Mouse (Mus musculus) cerebellum, adult 11-12 months (tissue): Measurements from ENCODE around the gene Llgl2.
"Not testable (repeated sequence)": the region's sequence is repeated elsewhere in the genome, so short reads cannot be mapped to it uniquely, and the experiment has no call there.

Experiments
- DNase-seq: peaks from one replicate; pipeline ENCODE4 v3.0.0; 2022

The Llgl2 gene

DNA sequence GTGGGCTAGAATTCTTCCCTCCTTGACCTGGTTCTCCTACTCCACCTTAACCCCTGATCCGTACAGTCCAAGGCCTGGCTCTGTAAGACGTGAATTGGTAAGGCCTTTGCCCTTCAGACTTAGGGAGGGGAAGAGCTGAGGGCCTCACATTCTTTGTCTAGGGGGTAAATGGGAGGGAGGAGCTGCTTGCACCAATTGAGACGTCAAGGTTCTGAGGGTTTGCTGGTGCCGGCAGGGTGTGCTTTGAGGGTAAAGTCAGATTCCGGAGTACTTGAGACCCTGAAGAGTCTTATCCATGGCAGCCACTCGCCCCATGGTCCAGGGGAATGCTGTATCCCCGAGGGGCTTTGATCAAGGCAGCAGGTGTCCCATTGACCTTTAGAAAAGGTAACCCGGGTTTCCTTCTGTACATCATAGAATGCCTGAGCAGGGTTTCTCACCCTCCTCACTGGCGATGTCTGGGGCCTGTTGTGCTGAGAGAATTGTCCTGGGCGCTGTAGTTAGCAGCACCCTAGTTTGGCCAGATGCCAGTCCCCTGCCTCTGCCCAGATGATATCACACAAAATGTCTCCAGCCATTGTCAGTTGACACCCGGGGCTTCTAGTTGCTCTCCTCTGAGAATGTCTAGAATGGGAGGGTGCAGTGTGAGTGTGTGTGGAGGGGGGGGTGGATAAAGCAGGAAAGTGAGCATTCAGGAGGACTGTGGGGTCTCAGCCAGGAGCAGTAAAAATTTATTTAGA is 13.0 kb downstream of the Llgl2 start:
- no peak for DNase-seq

DNA sequence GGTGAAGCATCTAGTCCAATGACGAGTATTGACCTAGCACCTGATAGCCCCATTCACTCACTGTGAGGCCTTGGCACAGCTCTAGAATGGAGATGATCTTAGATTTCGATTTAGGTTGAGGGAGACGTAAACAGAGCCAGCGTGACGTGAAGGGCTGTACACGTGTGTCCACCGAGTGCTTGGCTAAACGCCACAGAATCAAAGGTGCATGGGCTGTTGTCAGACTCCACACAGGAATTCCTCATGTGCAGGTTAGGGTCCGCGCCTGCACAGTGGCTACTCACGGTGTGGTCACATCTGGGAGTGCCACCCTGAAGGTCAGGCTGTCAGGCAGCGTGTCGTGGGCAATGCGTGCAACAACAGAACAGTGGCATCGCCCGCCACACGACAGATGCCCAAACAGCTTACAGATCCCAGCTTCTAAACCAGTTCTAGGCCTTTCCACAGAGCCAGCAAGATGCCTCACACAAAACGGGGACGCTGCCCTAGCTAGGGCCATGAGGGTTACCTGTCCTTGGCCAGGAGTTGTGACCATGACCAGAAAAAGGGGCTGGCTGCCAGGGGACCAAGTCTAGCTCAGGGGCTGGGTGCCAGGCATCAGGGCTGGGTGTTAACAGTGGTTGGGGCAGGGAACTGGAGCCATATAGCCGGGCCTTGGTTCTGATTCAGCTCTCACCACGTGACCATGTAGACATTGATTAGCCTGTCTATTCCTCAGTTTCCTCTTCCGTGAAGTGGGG is 13.9 kb downstream of the Llgl2 start:
- no peak for DNase-seq

DNA sequence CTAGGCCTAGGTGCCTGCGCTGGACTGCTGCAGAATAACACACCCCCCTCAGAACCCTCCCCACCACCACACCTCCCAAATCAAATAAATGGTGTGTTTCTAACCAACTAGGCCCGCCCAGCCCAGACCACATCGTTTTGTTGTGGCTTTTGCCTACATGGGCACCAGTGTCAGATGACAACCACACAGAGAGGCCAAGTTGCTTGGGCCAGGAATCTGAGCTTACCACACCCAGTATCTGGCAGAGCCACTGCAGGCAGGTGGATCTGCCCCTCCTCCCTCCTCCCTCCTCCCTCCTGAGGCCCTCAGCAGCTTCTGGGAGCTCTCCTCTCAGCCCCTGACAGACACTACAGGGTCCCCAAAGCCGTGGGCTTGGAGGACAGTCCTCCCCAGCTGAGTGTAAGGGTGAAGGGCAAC is 15.1 kb downstream of the Llgl2 start:
- DNase-seq = no peak

DNA sequence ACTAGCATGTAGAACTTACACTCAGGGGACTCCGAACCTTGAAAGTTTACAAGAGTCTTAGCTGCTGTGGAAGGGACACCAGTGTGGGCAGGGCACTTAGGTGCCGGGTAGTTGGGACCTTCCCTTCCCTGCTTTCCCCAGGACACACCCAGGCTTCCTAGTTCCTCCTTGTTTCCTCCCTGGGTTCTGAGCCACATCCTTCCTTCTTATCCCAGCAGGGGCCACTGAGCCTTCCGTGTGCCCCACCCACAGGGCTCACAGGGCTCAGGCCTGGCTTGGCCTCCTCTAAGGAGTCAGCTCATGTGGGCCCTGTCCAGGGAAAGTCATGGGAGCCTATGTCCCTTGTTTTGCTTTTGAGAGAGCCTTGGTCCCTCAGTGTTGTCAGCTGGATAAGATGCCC is 15.9 kb downstream of the Llgl2 start:
- no peak for DNase-seq

DNA sequence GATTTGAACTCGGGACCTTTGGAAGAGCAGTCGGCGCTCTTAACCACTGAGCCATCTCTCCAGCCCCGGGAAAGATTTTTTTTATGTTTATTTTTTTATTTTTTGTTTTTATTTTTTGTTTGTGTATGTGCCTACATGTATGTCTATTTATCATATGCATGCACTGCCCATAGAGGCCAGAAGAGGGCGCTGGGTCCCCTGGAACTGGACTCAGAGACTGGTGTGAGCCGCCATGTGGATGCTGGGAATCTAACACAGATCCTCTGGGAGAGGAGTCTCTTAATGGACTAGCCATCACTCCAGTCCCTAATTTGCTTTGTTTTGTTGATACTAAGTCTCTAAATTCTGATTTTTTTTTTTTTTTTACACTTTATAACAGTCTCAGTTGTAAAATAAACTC is 17.2 kb downstream of the Llgl2 start:
- no peak for DNase-seq

DNA sequence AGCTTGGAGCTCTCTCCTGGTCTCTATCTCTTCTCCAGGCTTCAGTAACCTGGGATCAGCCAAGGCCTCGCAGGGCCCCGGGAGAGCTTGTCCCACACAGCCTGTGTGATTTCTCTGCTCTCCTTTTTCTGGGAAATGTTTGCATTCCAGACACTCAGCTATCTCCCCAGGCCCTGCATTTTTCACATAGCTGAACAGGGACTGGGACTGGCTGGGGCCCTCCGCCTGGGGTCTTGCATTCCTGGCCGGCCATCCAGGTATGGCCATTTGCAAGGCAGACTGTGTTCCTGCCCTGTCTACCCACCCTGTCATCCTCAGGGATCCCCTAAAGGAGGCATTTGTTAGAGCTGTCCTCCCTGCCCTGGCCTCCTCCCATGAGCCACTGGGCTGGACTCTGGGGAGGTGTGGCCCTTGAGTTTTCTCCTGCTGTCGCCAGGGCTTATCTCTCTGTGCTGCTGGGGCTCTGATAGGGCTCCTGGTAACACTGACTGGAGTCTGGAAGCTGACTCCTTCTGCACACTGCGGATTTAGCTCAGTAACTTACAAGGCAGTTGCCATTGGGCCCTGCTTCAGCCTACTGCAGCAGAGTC is 18.2 kb downstream of the Llgl2 start:
- no peak for DNase-seq

DNA sequence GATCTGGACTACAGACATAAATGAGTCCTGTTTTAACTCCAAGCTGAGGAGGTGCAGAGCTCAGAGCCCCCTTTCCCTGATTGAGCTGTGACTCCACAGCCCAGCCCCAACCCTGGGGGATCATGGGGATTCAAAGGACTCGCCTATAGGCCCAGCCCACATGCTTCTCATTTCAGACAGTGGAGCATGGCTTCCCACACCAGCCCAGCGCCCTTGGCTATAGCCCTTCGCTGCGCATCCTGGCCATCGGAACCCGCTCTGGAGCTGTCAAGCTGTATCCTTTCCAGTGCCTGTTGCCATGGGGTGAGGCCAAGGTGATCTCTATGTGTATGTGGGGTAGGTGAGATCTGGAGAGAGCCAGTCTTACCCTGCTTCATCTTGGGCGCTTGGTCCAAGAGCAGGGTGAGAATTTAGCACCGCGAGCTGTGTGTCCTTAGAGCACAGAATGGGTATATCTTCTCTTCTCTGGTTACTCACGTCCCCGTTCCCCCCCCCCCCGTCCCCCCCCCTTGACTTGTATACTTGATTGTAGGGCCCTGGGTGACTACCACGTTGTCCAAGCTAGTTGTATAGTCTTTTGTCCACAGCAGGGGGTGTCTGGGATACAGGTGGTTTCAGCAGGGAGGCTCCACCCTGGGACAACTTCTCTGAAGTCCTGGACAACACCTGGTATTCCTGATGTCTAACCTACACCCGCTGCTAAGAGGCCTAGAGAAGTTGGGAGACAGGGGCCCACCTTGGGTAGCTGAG is 19.5 kb downstream of the Llgl2 start:
- DNase-seq = no peak

DNA sequence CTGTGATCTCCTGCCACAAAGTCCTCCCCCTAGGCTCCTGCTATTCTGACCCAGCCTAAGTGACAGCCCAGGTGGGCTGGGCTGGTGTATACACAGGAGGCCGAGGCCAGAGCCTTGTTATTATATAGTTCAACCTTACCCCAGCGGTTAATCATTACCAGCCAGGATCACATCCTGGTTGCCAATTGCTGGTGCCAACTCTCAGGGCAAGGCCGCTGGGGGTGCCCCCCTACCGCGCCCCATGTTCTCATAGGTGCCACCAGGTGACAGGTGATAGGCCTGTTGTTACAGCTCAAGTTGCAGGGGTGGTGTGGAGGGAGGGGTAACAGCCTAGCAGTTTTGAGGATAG is 20.0 kb downstream of the Llgl2 start:
- DNase-seq = no peak

DNA sequence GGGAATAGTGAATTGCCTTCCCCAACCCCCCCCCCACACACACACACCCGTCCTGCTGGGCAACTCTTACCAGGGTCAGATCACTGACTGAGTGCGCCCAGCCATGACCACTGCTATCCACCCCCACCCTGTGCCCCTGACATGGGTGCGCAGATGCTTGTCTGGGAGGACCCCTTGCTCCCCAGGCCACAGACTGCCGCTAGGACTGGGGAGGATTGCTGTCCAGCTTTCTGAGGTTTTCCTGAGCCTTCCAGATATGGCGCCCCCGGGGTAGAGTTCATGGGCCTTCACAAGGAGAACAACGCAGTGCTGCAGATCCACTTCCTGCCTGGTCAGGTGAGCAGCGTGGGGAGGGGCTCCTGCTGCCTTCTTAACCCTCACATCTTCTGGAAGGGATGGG is 20.4 kb downstream of the Llgl2 start:
- no peak for DNase-seq

DNA sequence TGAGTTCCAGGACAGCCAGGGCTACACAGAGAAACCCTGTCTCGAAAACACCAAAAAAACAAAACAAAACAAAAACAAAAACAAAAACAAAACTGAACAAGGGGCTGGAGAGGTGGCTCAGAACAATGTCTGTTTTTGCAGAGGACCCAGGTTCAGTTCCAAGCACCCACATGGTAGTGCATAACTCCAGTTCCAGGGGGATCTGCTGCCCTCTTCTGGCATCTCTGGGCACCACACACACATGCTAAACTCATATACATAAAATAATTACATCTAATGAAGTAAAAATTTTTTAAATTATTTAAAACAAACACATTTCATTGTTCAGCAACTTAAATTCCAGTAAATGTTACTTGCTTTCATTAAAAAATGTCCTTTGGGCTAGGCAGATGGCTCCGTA is 22.0 kb downstream of the Llgl2 start:
- DNase-seq = no peak

DNA sequence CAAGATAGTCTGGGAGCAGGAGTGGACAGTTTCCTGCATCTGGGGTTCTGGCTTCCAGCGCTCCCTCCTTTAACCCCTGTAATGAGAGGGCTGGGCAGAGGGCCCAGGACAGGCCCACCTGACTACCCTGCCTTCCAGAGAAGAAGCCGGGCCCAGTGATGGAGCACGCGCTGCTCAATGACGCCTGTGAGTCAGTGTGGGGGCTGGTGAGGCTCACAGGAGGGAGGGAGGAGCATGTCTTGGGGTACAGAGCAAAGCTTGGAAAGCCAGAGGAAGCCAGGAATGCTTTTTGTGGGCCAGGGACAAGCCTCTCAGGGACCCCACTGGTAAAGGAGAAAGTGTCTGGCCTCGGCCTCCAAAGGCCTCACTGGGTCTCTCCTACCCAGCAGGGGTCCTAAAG is 30.8 kb downstream of the Llgl2 start:
- DNase-seq = no peak

DNA sequence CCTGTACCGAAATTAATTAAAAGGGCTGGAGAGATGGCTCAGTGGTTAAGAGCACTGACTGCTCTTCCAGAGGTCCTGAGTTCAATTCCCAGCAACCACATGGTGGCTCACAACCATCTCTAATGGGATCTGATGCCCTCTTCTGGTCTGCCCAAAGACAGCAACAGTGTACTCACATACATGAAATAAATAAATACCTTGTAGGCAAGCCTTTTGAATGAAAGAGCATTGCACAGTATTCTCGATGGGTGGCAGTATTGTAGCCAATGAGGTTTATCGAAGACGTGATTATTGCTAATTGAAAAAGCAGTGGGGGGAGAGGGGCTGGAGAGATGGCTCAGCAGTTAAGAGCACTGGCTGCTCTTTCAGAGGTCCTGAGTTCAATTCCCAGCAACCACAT is 33.3 kb downstream of the Llgl2 start:
- not testable (repeated sequence) for DNase-seq

DNA sequence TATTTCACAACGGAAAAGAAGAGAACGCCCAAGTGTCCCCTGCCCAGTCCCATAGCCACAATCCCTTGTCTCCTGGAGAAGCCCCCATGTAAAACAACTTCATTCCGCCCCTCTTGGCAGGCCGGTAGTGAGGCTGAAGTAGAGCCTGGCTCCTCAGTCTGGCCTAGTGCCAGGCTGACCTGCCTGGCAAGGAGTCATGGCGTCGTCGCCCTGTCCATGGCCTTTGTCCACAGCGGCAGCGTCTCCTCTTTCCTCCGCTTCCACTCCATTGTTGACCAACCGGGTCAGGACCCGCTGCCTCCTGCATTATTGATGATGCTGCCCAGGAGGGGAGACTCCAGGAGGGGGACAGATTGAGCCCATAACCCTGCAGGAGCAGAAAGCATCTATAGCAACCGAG is 34.1 kb downstream of the Llgl2 start:
- DNase-seq = no peak

DNA sequence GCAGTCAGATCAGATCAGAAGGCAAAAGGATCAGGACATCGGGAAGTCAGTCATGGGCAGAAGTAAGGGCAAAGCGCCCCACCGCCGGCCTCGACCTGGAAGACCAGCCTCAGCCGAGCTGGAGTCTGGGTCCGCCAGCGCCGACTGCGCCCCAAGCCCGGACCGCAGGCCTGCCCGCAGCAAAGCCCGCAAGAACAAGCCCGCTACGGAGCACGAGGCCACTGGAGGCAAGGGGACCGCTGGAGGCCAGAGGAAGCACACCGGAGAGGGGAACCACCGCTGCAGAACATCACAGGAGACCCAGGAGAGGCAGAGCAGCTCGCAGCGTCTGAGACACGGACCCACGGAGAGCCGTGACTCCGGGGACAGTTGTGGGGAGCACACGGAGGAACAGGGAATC is 34.5 kb downstream of the Llgl2 start, which contains the start of gene Myo15b:
TSS of gene Myo15b (plus strand) at position 53 of the 400 bp plus-strand sequence.
- DNase-seq = no peak

DNA sequence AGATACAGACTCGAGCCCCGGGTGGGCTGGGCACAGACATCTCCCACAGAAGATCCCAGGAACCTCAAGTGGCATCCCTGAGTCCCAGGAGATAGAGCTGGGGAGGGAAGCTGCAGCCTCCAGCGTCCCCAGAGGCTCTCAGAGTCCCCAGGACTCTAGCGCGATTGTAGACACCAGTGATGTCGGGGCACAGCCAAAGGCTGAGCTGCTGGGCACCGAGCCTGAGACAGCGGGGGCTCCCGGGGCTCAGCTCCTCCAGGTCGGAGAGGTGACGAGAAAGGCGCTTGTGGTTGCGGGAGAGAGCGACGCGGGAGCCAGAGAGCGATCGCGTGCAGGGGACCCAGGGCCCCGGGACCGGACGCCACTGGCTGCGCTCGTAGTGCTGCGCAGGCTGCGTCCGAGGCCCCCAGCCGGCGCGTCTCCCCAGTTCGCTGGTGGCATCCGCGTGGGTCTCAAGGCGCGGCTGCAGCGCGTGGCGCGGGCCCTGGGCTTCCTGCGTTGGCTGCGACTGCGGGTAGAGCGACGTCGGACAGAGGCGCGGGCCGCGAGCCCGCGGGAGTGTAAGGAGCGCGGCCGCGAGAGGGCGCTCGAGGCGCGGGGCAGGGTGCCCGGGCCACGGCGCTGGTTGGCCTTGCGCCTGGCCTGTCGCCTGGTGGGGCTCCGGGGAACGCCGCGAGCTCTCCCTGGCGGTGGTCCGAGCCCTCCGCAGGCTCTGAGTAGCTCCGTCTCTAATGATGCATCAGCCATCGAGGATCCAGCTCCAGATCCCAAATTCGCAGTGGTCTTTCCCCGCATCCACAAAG is 35.5 kb downstream of the Llgl2 start:
- peak; percentile 53 for DNase-seq

DNA sequence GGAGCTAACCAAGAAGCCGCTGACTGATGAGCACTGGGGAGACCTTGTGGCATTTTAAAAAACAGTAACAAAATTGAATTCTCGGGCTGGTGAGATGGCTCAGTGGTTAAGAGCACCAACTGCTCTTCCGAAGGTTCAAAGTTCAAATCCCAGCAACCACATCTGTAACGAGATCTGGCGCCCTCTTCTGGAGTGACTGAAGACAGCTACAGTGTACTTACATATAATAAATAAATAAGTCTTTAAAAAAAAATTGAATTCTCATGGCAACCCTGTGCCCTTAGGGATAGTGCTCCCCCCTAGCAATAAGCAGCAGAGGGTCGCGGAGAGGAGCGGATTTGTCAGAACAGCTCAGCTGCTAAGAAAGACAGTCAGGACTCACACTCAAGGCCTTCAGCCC is 40.0 kb downstream of the Llgl2 start:
- DNase-seq = no peak

DNA sequence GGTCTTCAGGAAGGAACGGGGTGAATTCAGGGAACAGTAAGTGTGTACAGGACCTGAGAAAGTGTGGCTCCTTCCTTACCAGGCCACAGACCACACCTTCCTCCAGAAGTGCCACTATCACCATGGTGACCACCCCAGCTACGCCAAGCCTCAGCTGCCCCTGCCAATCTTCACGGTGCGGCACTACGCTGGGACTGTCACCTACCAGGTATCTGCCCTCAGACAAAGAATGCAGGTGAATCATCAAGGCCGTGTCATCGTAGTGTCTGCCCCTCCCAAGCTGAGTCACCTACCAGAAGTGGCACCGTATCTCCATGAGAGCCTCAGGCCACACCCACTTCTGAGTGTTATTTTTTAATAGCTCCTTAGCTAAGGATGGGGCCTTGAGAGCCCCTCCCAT is 45.5 kb downstream of the Llgl2 start:
- DNase-seq = no peak

DNA sequence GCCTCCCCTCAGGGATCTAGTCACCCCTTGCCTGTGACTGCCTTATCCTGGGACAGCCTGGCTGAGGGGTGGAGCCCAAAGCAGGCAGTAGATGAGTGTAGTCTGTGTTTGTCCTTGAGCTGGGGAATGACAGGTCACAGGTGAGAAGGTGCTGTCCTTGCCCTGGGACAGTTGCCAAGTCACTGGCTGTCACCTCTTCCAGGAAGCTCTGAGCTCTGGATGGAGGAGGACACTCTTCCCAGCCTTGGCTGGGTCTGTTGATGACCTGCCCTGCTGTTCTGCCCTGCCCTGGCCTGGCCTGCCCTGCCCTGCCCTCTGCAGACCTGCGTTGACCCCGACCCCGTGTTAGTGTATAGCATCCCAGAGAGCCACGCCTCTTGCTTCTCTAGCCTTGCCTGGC is 48.6 kb downstream of the Llgl2 start:
- DNase-seq = no peak

DNA sequence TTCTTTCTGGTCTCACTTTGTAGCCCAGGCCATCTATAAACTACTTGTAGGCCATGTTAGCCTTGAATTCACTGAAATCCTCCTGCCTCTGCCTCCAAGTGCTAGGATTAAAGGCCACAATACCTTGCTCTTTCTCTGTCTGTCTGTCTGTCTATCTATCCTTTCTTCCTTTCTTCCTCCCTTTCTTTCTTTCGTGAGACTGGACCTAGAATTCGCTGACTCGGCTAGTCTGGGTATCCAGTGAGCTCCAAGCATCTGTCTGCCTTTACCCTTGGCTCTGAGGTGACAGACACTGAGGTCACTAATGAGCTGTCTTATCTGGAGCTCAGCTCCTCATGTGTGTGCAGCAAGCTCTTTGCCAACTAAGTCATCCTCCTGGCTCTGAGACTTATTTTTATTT is 52.1 kb downstream of the Llgl2 start:
- DNase-seq = no peak

DNA sequence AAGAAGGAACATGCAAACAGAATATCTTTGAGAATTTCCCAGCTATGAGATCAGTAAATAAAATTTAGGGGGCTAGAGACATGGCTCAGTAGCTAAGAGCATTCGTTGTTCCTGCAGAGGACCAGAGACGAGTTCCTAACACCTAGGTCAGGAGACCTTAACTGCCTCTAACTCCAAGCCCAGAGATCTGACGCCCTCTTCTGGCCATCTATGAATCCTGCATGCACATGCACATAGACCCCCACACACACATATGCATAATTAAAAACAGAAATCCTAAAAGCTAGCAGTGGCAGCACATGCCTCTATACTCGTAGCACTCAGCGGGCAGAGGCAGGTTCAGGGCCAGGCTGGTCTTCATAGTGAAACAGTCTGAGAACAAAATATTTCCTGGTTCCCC is 52.6 kb downstream of the Llgl2 start:
- no peak for DNase-seq

DNA sequence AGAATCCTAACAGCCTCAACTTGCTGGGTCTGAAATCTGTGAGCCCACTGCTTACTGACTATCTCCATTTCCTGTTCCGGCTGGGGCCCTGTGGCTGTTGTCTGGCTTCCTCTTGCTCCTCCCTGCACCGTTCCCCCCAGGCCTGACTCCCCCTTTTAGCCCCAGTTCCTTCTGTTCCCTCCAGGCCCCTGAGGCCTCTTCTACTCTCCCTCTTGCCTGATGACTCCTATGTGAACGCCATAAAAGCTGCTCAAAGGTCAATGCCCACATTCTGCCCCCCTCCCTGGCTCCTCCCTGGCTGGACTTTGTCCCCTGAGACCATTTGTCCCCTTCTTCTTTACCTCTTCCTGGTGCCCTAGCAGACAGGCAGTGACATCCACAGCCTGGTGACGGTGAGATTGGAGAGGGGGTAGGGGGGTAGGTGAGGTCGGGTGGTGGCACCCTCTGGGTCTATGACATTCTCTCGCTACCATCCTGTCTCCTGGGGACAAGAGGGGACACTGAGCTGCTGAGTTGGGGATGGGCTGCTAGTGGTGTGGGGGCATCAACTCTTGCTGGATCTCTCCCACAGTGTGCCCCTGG is 53.4 kb downstream of the Llgl2 start:
- DNase-seq = no peak

DNA sequence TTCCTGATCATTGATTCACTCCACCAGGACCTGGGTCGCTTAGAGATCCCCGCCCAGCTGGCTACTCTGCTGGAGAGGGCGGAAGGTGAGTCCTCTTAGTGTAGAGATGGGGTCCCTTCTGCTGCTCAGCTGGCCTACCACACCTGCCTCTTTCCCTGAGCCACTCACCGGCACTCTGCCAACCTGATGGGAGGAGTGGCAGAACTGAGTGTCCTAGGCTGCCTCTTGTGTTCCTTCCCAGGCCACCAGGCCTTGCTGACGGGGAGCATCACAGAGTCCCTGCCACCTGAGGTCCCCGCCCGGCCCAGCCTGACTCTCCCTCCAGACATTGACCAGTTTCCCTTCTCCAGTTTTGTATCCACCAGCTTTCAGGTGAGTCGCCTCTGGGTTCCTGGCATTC is 54.2 kb downstream of the Llgl2 start:
- DNase-seq = no peak
